Mouse (Mus musculus) ZHBTc4 (cell line): ENCODE data around the gene Dock11.
A peak's percentile ranks its signal among the peaks of the same experiment; 100 is the strongest.

Experiments
- DNase-seq: peaks from one replicate; pipeline ENCODE4 v3.0.0-alpha.2; 2011; ENCODE audit warnings: low read depth, low spot score

Gene Dock11

DNA sequence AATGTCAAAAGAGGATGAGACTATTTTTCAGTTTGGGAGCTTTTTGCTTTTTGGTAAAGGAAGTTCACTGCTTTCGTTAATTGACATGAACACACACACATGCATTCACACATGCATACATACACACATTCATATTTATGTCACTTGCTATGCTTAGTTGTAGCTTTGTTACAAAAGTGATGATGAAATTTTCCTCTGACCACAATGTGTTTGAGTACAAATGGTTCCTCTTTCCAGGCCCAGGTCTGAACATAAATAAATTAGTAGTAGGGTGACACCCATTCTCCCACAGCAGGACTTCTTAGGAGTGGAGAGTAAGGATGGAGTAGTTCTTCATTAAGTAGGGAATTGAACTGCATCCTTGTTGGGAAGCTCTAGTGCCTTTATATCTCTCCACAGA, 212.3 kb downstream of the Dock11 start:
- no peak for DNase-seq

DNA sequence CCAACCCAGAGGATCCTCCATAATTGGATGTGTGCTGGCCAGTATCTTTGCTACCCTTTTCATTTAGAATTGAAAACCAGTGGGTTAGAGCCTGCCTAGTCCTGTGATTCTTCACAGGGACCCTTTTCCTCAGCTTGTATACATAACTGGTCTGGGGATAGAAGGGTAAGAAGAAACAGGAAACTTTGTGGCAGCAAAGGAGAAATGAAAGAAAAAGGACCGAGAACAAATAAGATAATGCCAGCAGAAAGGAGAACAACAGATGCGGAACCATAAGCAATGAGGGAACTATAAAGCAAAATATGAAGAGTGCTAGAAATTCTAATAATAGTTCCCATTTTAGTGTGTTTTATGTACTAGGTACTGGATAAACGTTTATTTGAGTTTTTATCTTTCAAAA, 212.7 kb downstream of the Dock11 start:
- DNase-seq: no peak

DNA sequence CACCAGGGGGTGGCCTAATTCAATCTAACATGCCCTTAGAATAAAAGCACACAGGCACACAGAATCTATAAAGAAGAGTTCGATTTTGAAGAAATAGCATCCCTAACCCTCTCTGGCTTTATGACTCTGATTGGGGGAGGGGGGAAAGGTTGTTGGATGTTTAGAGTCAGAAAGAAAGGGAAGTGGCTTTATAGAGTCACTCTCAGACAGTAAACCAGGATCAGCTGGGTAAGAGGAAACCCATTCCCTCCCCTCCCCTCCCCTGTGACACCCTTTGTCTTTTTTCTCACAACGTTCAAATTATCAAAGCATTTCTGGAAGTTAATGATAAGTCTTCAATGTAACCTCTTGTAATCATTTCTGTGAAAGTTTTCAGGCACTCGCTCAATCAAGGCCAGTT, 220.0 kb downstream of the Dock11 start:
- DNase-seq: no peak

DNA sequence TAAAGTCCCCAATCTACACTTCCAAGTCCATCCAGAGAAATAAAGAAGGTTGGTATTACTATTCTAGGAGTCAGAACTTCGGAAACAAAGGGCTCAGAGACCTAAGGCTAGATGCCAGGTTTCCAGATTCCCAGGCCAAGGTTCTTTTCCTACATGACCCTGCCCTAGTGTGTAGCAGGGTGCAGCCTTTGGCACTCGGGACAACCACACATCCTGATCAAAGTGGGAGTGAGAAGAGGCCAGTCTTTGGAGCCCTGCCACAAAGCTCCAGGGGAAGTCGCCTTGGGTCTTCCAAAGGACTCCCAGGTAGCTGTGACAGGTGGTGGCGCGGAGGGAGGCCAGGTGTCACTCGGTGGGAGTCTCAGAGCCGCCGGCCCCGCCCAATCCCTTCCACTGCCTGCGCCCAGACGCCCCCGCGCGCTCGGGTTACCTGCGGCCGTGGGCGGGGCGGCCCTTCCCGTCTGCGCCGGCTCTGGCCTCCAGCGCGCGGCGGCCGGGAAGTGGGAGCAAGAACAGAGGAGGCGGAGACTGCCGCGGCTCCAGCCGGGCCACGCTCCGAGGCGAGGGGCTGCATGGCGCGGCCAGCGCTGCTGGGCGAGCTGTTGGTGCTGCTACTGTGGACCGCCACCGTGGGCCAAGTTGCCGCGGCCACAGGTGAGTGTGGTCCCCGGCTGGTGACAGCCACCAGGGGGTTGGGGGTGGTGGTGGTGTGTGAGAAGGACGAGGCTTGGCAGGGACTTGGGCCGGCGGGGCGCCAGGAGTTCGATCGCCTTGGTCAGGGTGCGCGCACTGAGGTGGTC, 223.2 kb downstream of the Dock11 start, which contains the start of gene Il13ra1:
Gene Il13ra1 (plus strand): TSS at position 489 of the 800 bp plus-strand sequence.
- DNase-seq: peak; percentile 54

DNA sequence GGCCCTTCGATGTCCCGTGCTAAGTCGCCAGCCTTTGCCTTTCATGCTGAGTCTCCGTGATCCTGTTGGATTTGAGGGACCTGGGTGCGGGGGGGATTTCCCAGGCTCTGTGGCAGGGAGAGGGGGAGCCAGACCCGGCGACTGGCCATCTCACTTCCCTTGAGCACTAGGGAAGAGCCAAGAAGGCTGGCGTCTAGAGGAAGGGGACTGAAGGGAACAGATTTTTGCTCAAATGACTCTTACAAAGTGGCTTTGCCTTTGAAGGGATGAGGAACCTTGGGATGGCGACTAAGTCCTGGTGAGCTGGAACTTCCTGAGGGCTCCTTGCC, 223.8 kb downstream of the Dock11 start:
- DNase-seq: no peak

DNA sequence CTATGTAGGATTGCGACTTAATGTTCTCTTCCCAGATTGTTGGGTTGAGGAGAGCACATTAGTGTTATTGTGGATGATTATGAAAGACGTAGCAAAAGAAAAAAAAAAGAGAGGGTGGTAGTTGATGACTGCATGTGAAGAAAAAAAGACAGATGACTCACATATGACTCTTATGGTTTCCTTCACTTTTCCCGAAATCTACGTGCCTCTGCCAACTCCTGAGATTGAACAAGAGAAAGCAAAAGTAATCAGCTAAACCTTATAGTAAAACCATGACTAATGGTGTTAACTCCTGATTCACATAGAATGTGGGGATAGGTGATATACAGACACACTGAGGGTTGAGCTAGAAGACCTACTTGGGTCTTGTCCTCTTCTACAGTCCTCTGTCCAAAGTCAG, 226.5 kb downstream of the Dock11 start:
- no peak for DNase-seq
